Mouse (Mus musculus) heart, embryonic 12.5 days (tissue): ENCODE measurements around the gene Ccdc62. TPM values are rescaled to one million over a fixed set of nuclear protein-coding genes. Genes with fewer than 3 reads are reported as not detected.
A peak's percentile ranks its signal among the peaks of the same experiment; 100 is the strongest.

Experiments used
- ATAC-seq: fragments of 200-750 bp; cut with Nextera tagmentation; 2 replicates; pipeline ENCODE4 v1.8.0; 2017; ENCODE audit warnings: moderate TSS enrichment, moderate library complexity; ENCODE audit not compliant: insufficient number of reproducible peaks, low FRiP score
- H3K27ac ChIP-seq: fragments of 300-500 bp; sonication (generic); 2 replicates; pipeline ENCODE4 v1.5.1; 2016; ENCODE audit warnings: mild to moderate bottlenecking, moderate library complexity; ENCODE audit not compliant: poor library complexity, severe bottlenecking
- H3K27me3 ChIP-seq: fragments of 300-500 bp; sonication (generic); replicated peaks from 2 replicates; pipeline ENCODE4 v1.6.1; 2016; ENCODE audit warnings: mild to moderate bottlenecking, moderate library complexity
- H3K36me3 ChIP-seq: fragments of 300-500 bp; sonication (generic); 2 replicates; pipeline ENCODE4 v1.6.1; 2016; ENCODE audit warnings: mild to moderate bottlenecking, moderate library complexity
- H3K4me1 ChIP-seq: fragments of 300-500 bp; sonication (generic); replicated peaks from 2 replicates; pipeline ENCODE4 v1.6.1; 2016; ENCODE audit warnings: mild to moderate bottlenecking
- H3K4me2 ChIP-seq: fragments of 300-500 bp; sonication (generic); 2 replicates; pipeline ENCODE4 v1.6.1; 2016; ENCODE audit warnings: mild to moderate bottlenecking, moderate library complexity
- H3K4me3 ChIP-seq: fragments of 300-500 bp; sonication (generic); 2 replicates; pipeline ENCODE4 v1.5.1; 2016; ENCODE audit warnings: mild to moderate bottlenecking
- H3K9ac ChIP-seq: fragments of 300-500 bp; sonication (generic); 2 replicates; pipeline ENCODE4 v1.6.1; 2016; ENCODE audit warnings: mild to moderate bottlenecking, moderate library complexity
- H3K9me3 ChIP-seq: fragments of 300-500 bp; sonication (generic); replicated peaks from 2 replicates; pipeline ENCODE4 v1.6.1; 2016; ENCODE audit warnings: mild to moderate bottlenecking, moderate library complexity
- WGBS: fragments of 180-500 bp; shearing (Covaris S2); methylation state at CpG from one replicate; pipeline ENCODE4 v1.1.7; 2016; 5-methylcytosine and 5-hydroxymethylcytosine counted together
- polyA plus RNA-seq: library from polyadenylated mRNA; unstranded; fragments of >200 nt; fragmentation: Nextera tagmentation; extraction: Ambion mirVana; gene quantifications from 2 replicates; pipeline ENCODE4 v1.2.1, GENCODE M21; 2016

Gene Ccdc62
- polyA plus RNA-seq: 2.5 and 7.1 TPM in 2 replicates

DNA sequence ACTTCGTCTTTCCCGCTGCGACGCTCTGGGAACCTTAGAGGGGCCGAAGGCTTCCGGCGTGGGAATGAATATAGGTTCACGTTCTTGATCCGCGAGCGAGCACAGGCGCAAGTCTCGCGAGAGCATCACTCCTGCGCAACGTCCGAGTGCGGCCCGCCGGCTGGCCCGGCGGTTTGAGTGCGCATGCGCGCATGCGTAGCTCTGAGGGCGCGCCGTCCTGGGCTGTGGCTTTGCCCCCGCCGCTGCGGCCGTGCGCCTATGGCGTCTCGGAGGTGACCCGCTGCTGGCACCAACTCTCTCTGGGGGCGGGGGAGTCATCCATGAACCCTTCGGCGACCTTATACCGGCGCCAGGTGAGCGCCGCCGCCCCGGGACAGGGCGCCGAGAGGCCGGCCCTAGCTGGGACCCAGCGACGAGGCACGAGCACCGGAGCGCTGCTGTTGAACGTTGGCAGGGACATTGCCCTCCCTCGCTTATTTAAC lies at the start of gene Ccdc62:
Gene Ccdc62, plus strand, starts transcription at position 172 of the 482 bp plus-strand sequence.
- H3K36me3 ChIP-seq: peaks cover 35% of the 10 kb centered on the region
- H3K4me3 ChIP-seq: peak within 1 kb of the TSS; percentile 80

DNA sequence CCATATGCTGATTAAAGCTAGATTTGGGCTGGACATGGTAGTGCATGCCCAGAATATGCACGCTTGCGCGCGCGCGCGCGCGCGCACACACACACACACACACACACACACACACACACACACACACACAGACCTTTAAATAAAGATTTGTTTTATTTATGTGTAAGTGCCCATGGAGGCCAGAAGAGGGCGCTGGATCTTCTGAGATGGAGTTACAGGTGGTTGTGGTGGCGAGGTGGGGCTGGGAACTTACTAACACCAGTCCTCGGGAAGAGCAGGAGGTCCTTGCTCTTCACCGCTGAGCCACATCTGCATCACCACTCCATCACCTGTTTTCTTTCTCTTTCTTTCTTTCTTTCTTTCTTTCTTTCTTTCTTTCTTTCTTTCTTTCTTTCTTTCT lies 49.7 kb upstream of the Ccdc62 start:
- Histone ChIP-seq H3K27ac (no peak overlapping the region), H3K27me3 (peaks cover 8% of the 10 kb centered on the region; the same call in 1 of the 2 replicates), H3K4me1 (peaks cover 9% of the 10 kb centered on the region), H3K9ac (no peak overlapping the region), H3K36me3 (no peaks in the 10 kb centered on the region), H3K4me3 (no peak overlapping the region), H3K9me3 (no peaks in the 10 kb centered on the region), H3K4me2 (no peak overlapping the region)
- WGBS: 73% methylated on average over 14 of the region's 14 CpGs
- ATAC-seq: no peak

More for the DNA sequence above, at the start of gene Ccdc62:
- under 1% methylated on average over 56 of the region's 56 CpGs for WGBS
- Histone ChIP-seq H3K9me3 (no peaks in the 10 kb centered on the region), H3K9ac (peak within 1 kb of the TSS; percentile 95), H3K27ac (peak within 1 kb of the TSS; percentile 89), H3K4me2 (peak within 1 kb of the TSS; percentile 87), H3K4me1 (peaks cover 13% of the 10 kb centered on the region), H3K27me3 (no peaks in the 10 kb centered on the region)
- peak; percentile 97 for ATAC-seq

DNA sequence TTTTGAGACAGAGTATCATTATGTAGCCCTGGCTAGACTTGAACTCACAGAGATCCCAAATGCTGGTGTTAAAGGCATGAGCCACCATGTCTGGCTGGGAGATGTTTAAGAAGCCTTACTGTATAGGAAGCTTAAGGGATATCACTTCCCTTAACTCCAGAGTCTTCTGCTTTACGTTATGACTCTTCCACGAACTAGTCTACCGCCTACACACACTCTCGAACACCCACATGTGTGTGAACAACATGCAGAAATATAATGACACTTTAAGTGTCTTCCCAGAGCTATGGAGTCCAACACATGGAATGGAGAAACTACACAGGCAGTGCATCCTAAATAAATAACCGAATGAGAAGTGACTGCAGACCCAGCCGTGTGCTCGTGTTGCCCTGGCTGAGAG lies 46.6 kb upstream of the Ccdc62 start:
- 0 out of 2 replicates have a peak, but pooled peaks cover 3% of the 10 kb centered on the region for H3K27me3 ChIP-seq
- no peaks in the 10 kb centered on the region for H3K9me3 ChIP-seq
- no peaks in the 10 kb centered on the region for H3K36me3 ChIP-seq
- peaks cover 9% of the 10 kb centered on the region for H3K4me1 ChIP-seq
- no peak overlapping the region for H3K27ac ChIP-seq
- no peak for ATAC-seq
- H3K4me3 ChIP-seq: no peak overlapping the region
- no peak overlapping the region for H3K4me2 ChIP-seq
- no peak overlapping the region for H3K9ac ChIP-seq
- WGBS: 74% methylated on average over 7 of the region's 7 CpGs

GRCm38 (mm10) chr5:123884332-123884731 lies 46.1 kb upstream of the Ccdc62 start:
- Histone ChIP-seq H3K27ac (no peak overlapping the region), H3K4me1 (peaks cover 9% of the 10 kb centered on the region), H3K4me2 (no peak overlapping the region), H3K9ac (no peak overlapping the region), H3K4me3 (no peak overlapping the region), H3K27me3 (0 out of 2 replicates have a peak, but pooled peaks cover 3% of the 10 kb centered on the region), H3K9me3 (no peaks in the 10 kb centered on the region), H3K36me3 (no peaks in the 10 kb centered on the region)
- WGBS: 67% methylated on average over 10 of the region's 10 CpGs
- ATAC-seq: no peak

- Histone ChIP-seq H3K4me3 (no peak overlapping the region), H3K27me3 (0 out of 2 replicates have a peak, but pooled peaks cover 3% of the 10 kb centered on the region), H3K4me1 (no peaks in the 10 kb centered on the region), H3K9ac (no peak overlapping the region), H3K36me3 (no peaks in the 10 kb centered on the region), H3K27ac (no peak overlapping the region), H3K9me3 (no peaks in the 10 kb centered on the region), H3K4me2 (no peak overlapping the region)
- 72% methylated on average over 3 of the region's 3 CpGs for WGBS
- no peak for ATAC-seq
These were observed 44.1 kb upstream of the Ccdc62 start for GRCm38 (mm10) chr5:123886365-123886764.

GRCm38 (mm10) chr5:123890312-123890711 lies 40.2 kb upstream of the Ccdc62 start:
- no peak overlapping the region for H3K27ac ChIP-seq
- H3K9ac ChIP-seq: no peak overlapping the region
- 73% methylated on average over 2 of the region's 2 CpGs for WGBS
- H3K9me3 ChIP-seq: no peaks in the 10 kb centered on the region
- H3K36me3 ChIP-seq: no peaks in the 10 kb centered on the region
- ATAC-seq: no peak
- no peaks in the 10 kb centered on the region for H3K27me3 ChIP-seq
- H3K4me2 ChIP-seq: no peak overlapping the region
- H3K4me1 ChIP-seq: peaks cover 4% of the 10 kb centered on the region; the same call in 1 of the 2 replicates
- no peak overlapping the region for H3K4me3 ChIP-seq

- Histone ChIP-seq H3K36me3 (no peaks in the 10 kb centered on the region), H3K9ac (no peak overlapping the region), H3K27ac (no peak overlapping the region), H3K4me2 (no peak overlapping the region), H3K27me3 (no peaks in the 10 kb centered on the region), H3K4me1 (peaks cover 4% of the 10 kb centered on the region; the same call in 1 of the 2 replicates), H3K4me3 (no peak overlapping the region), H3K9me3 (no peaks in the 10 kb centered on the region)
- no peak for ATAC-seq
- 78% methylated on average over 5 of the region's 5 CpGs for WGBS
These were observed 39.5 kb upstream of the Ccdc62 start for GRCm38 (mm10) chr5:123890987-123891386.

- H3K27me3 ChIP-seq: no peaks in the 10 kb centered on the region
- no peak overlapping the region for H3K9ac ChIP-seq
- ATAC-seq: no peak
- no peak overlapping the region for H3K27ac ChIP-seq
- H3K4me1 ChIP-seq: peaks cover 4% of the 10 kb centered on the region; the same call in 1 of the 2 replicates
- WGBS: 41% methylated on average over 6 of the region's 6 CpGs
- no peak overlapping the region for H3K4me3 ChIP-seq
- H3K4me2 ChIP-seq: 0 out of 2 replicates have a peak overlapping the region, but pooled peaks have one; percentile 25
- no peaks in the 10 kb centered on the region for H3K36me3 ChIP-seq
- no peaks in the 10 kb centered on the region for H3K9me3 ChIP-seq
These were observed 38.8 kb upstream of the Ccdc62 start for GRCm38 (mm10) chr5:123891669-123892068.

DNA sequence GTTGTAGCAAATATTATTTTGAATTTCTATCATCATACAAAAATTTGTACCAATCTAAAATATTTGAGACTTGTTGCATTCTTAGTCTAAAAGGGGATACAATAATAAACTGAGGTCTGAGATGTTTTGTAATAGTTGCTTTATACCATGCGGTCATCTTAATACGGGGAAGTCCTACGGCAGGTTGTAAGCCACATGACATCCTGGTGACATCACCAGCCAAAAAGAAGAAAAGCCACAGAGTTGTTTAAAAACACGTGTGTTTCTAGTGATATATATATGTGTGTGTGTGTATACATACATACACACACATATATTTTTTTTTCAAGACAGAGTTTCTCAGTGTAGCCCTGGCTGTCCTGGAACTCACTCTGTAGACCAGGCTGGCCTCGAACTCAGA lies 37.0 kb upstream of the Ccdc62 start:
- Histone ChIP-seq H3K4me1 (peaks cover 4% of the 10 kb centered on the region; the same call in 1 of the 2 replicates), H3K27me3 (no peaks in the 10 kb centered on the region), H3K4me3 (no peak overlapping the region), H3K4me2 (no peak overlapping the region), H3K9me3 (no peaks in the 10 kb centered on the region), H3K9ac (no peak overlapping the region), H3K36me3 (no peaks in the 10 kb centered on the region), H3K27ac (no peak overlapping the region)
- ATAC-seq: no peak
- WGBS: 87% methylated on average over 5 of the region's 5 CpGs

DNA sequence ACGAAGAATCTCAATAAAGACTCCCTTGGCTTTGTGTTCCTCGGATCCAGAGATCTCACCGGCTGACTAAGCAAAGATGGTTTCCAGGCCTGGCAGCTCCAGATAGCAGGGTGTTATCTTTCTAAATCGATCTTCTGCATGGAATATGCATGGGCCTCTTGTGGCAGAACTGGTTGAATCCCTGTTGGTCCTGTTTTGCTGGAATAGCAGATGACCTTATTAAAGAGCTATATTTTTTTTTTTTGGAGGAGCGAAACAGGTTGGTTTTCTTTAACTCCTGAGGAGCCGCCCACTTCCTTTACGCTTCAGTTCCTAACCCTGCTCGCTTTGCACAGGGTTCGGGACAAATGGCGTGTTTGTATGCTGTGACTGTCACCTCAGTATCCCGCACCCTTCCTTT lies 34.1 kb upstream of the Ccdc62 start:
- Histone ChIP-seq H3K4me2 (no peak overlapping the region), H3K36me3 (no peaks in the 10 kb centered on the region), H3K27me3 (no peaks in the 10 kb centered on the region), H3K27ac (no peak overlapping the region), H3K4me3 (no peak overlapping the region), H3K4me1 (peaks cover 4% of the 10 kb centered on the region; the same call in 1 of the 2 replicates), H3K9ac (no peak overlapping the region), H3K9me3 (no peaks in the 10 kb centered on the region)
- ATAC-seq: no peak
- WGBS: 75% methylated on average over 11 of the region's 11 CpGs

- Histone ChIP-seq H3K9ac (no peak overlapping the region), H3K9me3 (no peaks in the 10 kb centered on the region), H3K4me1 (no peaks in the 10 kb centered on the region), H3K27me3 (no peaks in the 10 kb centered on the region), H3K36me3 (no peaks in the 10 kb centered on the region), H3K4me2 (no peak overlapping the region), H3K27ac (no peak overlapping the region), H3K4me3 (no peak overlapping the region)
- no peak for ATAC-seq
- 83% methylated on average over 13 of the region's 13 CpGs for WGBS
These were observed 33.1 kb upstream of the Ccdc62 start for GRCm38 (mm10) chr5:123897352-123897751.
